Mouse (Mus musculus): ENCODE measurements around the gene Srpk2. TPM values are rescaled to one million over a fixed set of nuclear protein-coding genes. Genes with fewer than 3 reads are reported as not detected.

The Srpk2 gene
- total and polyA plus RNA-seq, 2 experiments from 2014 or later, result 62.2 to 150 TPM

- no peak overlapping the region for H3K4me3 ChIP-seq (ENCODE audit: low read length)
Observed at GRCm38 (mm10) chr5:23638023-23638422, 46.4 kb downstream of the Srpk2 start.

DNA sequence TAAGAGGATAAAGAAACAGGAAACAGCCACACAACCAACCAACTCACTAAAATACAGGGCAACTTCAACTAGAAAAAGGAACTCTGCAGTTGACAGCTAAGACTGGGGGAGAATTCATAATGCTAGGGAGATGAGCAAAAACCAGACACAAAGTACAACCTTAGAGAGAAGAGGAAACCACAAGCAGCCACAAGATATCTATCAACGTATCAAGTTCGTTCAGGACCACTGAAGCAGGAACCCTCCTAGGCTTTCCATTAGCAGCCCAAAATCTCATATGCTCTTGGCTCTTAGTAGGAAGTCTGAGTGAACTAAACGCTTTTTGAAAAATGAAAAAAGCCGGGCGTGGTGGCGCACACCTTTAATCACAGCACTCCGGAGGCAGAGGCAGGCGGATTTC lies 47.1 kb downstream of the Srpk2 start:
- Histone ChIP-seq H3K4me3 (ENCODE audit: low read length) (no peak overlapping the region), H3K27ac (no peak overlapping the region), H3K4me2 (ENCODE audit: low read depth, low read length) (no peak overlapping the region), H3K27me3 (ENCODE audit: insufficient read depth, low read length) (no peaks in the 10 kb centered on the region), H3K9ac (replicated peaks; ENCODE audit: low read length) (no peak overlapping the region), H3K9me3 (ENCODE audit: low read length) (no peaks in the 10 kb centered on the region), H3K36me3 (ENCODE audit: insufficient read depth, low read length) (no peaks in the 10 kb centered on the region), H3K4me1 (ENCODE audit: insufficient read depth, low read length) (no peaks in the 10 kb centered on the region)
- TF ChIP-seq CTCF (IDR thresholded peaks at IDR 0.05; ENCODE audit: low read depth), result no peak
- 92% methylated on average over 8 of the region's 8 CpGs for WGBS
- no peak for ATAC-seq
- DNase-seq (ENCODE audit: low spot score), result no peak

More at GRCm38 (mm10) chr5:23638023-23638422, 46.4 kb downstream of the Srpk2 start:
- TF ChIP-seq CTCF (IDR thresholded peaks at IDR 0.05; ENCODE audit: low read depth), result no peak
- DNase-seq (ENCODE audit: low spot score), result no peak
- Histone ChIP-seq H3K27me3 (ENCODE audit: insufficient read depth, low read length) (no peaks in the 10 kb centered on the region), H3K9ac (replicated peaks; ENCODE audit: low read length) (no peak overlapping the region), H3K4me2 (ENCODE audit: low read depth, low read length) (no peak overlapping the region), H3K27ac (no peak overlapping the region), H3K4me1 (ENCODE audit: insufficient read depth, low read length) (no peaks in the 10 kb centered on the region), H3K36me3 (ENCODE audit: insufficient read depth, low read length) (no peaks in the 10 kb centered on the region), H3K9me3 (ENCODE audit: low read length) (no peaks in the 10 kb centered on the region)
- no peak for ATAC-seq
- 84% methylated on average over 4 of the region's 4 CpGs for WGBS

- Histone ChIP-seq H3K4me1 (ENCODE audit: insufficient read depth, low read length) (no peaks in the 10 kb centered on the region), H3K4me3 (ENCODE audit: low read length) (no peak overlapping the region), H3K9me3 (ENCODE audit: low read length) (no peaks in the 10 kb centered on the region), H3K36me3 (ENCODE audit: insufficient read depth, low read length) (no peaks in the 10 kb centered on the region), H3K27ac (no peak overlapping the region), H3K27me3 (ENCODE audit: insufficient read depth, low read length) (no peaks in the 10 kb centered on the region), H3K9ac (replicated peaks; ENCODE audit: low read length) (no peak overlapping the region), H3K4me2 (ENCODE audit: low read depth, low read length) (no peak overlapping the region)
- DNase-seq (ENCODE audit: low spot score), result no peak
- no peak for ATAC-seq
- TF ChIP-seq CTCF (IDR thresholded peaks at IDR 0.05; ENCODE audit: low read depth), result no peak
- 59% methylated on average over 1 of the region's 1 CpGs for WGBS
Observed at GRCm38 (mm10) chr5:23631490-23631889, 52.9 kb downstream of the Srpk2 start.

GRCm38 (mm10) chr5:23627221-23627620 lies 57.2 kb downstream of the Srpk2 start:
- Histone ChIP-seq H3K9me3 (ENCODE audit: low read length) (no peaks in the 10 kb centered on the region), H3K27ac (no peak overlapping the region), H3K4me1 (ENCODE audit: insufficient read depth, low read length) (no peaks in the 10 kb centered on the region), H3K4me3 (ENCODE audit: low read length) (no peak overlapping the region), H3K4me2 (ENCODE audit: low read depth, low read length) (no peak overlapping the region), H3K9ac (replicated peaks; ENCODE audit: low read length) (no peak overlapping the region), H3K36me3 (ENCODE audit: insufficient read depth, low read length) (no peaks in the 10 kb centered on the region), H3K27me3 (ENCODE audit: insufficient read depth, low read length) (no peaks in the 10 kb centered on the region)
- DNase-seq (ENCODE audit: low spot score), result no peak
- 86% methylated on average over 5 of the region's 5 CpGs for WGBS
- no peak for TF ChIP-seq CTCF (IDR thresholded peaks at IDR 0.05; ENCODE audit: low read depth)
- no peak for ATAC-seq

GRCm38 (mm10) chr5:23626173-23626572 lies 58.2 kb downstream of the Srpk2 start:
- Histone ChIP-seq H3K36me3 (ENCODE audit: insufficient read depth, low read length) (no peaks in the 10 kb centered on the region), H3K4me2 (ENCODE audit: low read depth, low read length) (no peak overlapping the region), H3K9ac (replicated peaks; ENCODE audit: low read length) (no peak overlapping the region), H3K27me3 (ENCODE audit: insufficient read depth, low read length) (no peaks in the 10 kb centered on the region), H3K9me3 (ENCODE audit: low read length) (no peaks in the 10 kb centered on the region), H3K27ac (no peak overlapping the region), H3K4me1 (ENCODE audit: insufficient read depth, low read length) (no peaks in the 10 kb centered on the region), H3K4me3 (ENCODE audit: low read length) (no peak overlapping the region)
- ATAC-seq (no peak), DNase-seq (ENCODE audit: low spot score) (no peak)
- WGBS, result 68% methylated on average over 2 of the region's 2 CpGs
- no peak for TF ChIP-seq CTCF (IDR thresholded peaks at IDR 0.05; ENCODE audit: low read depth)

- H3K4me1 ChIP-seq (ENCODE audit: insufficient read depth, low read length), result no peaks in the 10 kb centered on the region; the same call in 1 of the 2 replicates
- no peak overlapping the region for H3K9ac ChIP-seq (replicated peaks; ENCODE audit: low read length)
- H3K36me3 ChIP-seq (ENCODE audit: insufficient read depth, low read length), result no peaks in the 10 kb centered on the region
- no peaks in the 10 kb centered on the region for H3K27me3 ChIP-seq (ENCODE audit: insufficient read depth, low read length)
- WGBS, result 88% methylated on average over 8 of the region's 8 CpGs
- no peak overlapping the region for H3K27ac ChIP-seq
- DNase-seq (ENCODE audit: low spot score) (no peak), ATAC-seq (no peak)
- H3K4me2 ChIP-seq (ENCODE audit: low read depth, low read length), result no peak overlapping the region
- TF ChIP-seq CTCF (IDR thresholded peaks at IDR 0.05; ENCODE audit: low read depth), result no peak
- H3K9me3 ChIP-seq (ENCODE audit: low read length), result no peaks in the 10 kb centered on the region
- H3K4me3 ChIP-seq (ENCODE audit: low read length), result no peak overlapping the region
Observed at GRCm38 (mm10) chr5:23620621-23621020, 63.8 kb downstream of the Srpk2 start.

DNA sequence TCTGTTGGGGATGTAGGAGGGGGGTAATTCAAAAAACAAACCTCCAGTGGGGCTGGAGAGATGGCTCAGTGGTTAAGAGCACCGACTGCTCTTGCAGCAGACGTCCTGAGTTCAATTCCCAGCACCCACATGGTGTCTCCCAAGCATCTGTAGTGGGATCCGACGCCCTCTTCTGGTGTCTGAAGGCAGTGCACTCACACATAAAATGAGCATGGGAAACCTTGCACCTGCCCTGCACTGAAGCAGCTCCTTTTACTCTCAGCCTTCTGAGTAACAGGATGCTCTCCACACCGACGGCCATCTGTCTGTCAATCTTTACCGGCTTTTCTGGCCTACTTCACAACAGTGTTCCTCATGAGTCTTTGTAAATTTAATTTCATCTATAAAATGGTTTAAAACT lies 65.8 kb downstream of the Srpk2 start:
- Histone ChIP-seq H3K36me3 (ENCODE audit: insufficient read depth, low read length) (no peaks in the 10 kb centered on the region), H3K4me1 (ENCODE audit: insufficient read depth, low read length) (no peaks in the 10 kb centered on the region; the same call in 1 of the 2 replicates), H3K9ac (replicated peaks; ENCODE audit: low read length) (no peak overlapping the region), H3K4me3 (ENCODE audit: low read length) (no peak overlapping the region), H3K27ac (no peak overlapping the region), H3K4me2 (ENCODE audit: low read depth, low read length) (no peak overlapping the region), H3K9me3 (ENCODE audit: low read length) (no peaks in the 10 kb centered on the region), H3K27me3 (ENCODE audit: insufficient read depth, low read length) (no peaks in the 10 kb centered on the region)
- DNase-seq (ENCODE audit: low spot score) (no peak), ATAC-seq (no peak)
- 94% methylated on average over 7 of the region's 7 CpGs for WGBS
- TF ChIP-seq CTCF (IDR thresholded peaks at IDR 0.05; ENCODE audit: low read depth), result peak; percentile 28
